Mouse (Mus musculus): Measurements from ENCODE around the gene Mpig6b. TPM values are rescaled to one million over a fixed set of nuclear protein-coding genes. Genes with fewer than 3 reads are reported as not detected.
"Not testable (repeated sequence)": the region's sequence is repeated elsewhere in the genome, so short reads cannot be mapped to it uniquely, and the experiment has no call there.

Mpig6b gene
- total RNA-seq, 2 experiments from 2014 or later, result not detected

DNA sequence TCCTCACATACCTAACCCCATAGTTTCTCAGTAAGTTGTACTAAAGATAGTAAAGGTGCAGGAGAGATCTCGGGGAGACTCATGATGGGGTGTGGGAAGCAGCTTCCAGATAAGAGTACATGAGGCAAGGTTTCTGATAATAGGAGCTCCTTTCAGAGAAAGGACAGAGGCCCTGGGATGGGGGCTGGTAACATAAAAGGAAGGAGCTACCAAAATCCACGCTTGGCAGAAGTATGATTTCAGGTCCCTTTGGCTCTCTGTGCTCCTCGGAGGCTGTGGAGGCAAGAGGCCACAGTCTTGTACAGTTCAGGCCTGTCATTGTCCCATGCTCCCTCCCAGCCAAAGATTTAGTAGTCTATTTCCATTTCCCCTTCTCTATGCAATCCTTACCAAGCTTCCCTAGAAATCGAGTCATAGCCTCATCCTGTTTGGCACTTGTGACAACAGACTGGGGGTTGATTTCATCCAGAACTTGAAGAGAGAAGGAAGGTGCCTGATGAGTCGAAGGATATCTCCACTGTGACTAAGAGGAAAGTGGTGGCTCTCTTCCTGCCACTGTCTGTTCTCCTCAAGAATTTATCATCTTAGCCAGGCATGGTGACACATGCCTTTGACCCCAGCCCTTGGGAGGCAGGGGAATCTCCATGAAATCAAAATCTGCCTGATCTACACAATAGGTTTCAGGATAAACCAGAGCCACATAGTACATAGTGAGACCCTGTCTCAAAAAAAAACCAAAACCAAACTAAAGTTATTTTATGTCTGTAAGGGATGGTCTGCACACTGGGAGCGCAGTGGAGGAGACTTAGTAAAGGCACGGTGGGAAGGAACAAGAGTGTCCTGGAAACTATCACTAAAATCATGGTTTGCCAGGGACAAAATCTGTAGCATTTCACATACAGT lies 20.8 kb downstream of the Mpig6b start:
- no peak for DNase-seq
- intact Hi-C loops (cut with DNase I), result no loop called here

GRCm38 (mm10) chr17:35043794-35044193 lies 22.2 kb downstream of the Mpig6b start:
- intact Hi-C loops (cut with DNase I), result no loop called here
- no peak for DNase-seq

DNA sequence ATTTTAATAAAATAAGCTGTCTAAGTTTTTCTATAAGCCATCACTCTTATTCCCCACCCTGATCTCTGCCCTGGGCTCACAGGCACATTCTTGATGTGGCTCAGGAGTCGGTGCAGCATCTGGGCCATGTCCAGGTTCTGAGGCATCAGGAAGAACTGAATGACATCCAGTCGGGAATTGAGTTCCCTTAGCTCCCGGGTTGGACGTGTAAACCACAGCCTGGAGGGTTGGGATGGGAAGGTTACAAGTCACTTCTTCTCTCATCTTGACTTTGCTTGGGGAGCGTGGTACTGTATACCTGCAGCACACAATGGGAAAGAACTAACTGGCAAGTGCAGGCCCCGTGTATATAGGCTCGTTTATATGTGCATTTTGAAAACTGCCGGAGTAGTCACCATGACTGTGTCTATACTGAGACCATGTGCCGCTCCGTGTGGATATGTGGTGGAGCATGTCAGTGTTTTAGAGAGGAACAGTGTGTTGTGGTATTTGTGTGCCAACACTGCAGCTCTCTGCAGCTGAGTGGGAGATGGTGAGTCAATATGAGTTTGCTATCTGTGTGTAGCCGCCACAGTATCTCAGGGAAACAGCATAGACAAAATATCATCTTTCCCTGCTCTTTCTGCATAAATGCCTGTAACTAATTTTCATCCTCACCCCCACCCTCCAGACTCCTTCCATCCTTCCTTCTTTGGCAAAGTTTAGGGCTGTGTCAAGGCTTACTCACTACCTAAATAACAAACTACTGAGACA lies 26.7 kb downstream of the Mpig6b start:
- intact Hi-C loops (cut with DNase I), result no loop called here
- no peak for DNase-seq

- no peak for DNase-seq
- intact Hi-C loops (cut with DNase I), result no loop called here
Measured at GRCm38 (mm10) chr17:35034896-35035295, 31.1 kb downstream of the Mpig6b start.

DNA sequence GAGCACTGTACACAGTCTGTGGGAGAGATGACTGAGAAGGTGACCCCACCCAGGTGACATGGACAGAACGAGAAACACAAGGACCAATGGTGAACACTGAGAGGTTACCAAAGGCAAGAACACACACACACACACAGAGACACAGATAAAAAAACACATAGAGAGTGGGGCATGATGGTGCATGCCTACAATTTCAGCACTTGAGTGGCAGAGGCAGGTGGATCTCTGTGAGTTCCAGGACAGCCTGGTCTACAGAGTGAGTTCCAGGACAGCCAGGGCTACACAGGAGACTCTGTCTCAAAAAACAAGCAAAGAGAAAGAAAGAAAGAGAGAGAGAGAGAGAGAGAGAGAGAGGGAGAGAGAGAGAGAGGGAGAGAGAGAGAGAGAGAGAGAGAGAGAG lies 32.3 kb downstream of the Mpig6b start:
- intact Hi-C loops (cut with DNase I); DNase-seq: not testable (repeated sequence)

DNA sequence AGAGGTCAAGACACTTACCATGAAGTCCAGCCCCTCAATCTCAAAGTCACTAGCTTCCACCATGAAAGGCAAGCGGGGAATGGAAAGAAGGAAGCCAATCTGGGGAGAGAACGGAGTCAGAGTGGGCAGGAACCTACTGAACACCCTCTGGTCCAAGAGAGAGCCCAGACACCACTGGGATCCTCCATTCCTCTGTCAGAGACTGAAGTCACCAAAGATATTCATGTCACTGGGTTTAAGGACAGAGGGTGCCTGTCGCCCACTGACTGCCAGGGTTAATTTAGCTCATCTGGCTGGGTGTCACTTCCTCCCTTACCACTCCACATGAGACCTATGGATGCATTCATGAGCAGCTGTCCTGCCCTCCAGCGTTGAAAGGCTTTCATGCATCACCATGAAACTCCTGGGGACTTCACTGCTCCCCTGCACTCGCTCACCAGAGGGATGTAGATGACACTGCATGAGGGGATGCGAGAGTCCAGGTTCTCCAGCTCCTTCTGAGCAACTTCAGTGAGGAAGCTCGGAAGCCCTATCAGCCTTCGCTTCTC lies 33.6 kb downstream of the Mpig6b start:
- intact Hi-C loops (cut with DNase I), result no loop called here
- DNase-seq, result no peak

- intact Hi-C loops (cut with DNase I), result no loop called here
- DNase-seq, result no peak
Measured at GRCm38 (mm10) chr17:35031880-35032279, 34.1 kb downstream of the Mpig6b start.

- intact Hi-C loops (cut with DNase I), result no loop called here
Measured at GRCm38 (mm10) chr17:35031272-35031671, 34.7 kb downstream of the Mpig6b start.

DNA sequence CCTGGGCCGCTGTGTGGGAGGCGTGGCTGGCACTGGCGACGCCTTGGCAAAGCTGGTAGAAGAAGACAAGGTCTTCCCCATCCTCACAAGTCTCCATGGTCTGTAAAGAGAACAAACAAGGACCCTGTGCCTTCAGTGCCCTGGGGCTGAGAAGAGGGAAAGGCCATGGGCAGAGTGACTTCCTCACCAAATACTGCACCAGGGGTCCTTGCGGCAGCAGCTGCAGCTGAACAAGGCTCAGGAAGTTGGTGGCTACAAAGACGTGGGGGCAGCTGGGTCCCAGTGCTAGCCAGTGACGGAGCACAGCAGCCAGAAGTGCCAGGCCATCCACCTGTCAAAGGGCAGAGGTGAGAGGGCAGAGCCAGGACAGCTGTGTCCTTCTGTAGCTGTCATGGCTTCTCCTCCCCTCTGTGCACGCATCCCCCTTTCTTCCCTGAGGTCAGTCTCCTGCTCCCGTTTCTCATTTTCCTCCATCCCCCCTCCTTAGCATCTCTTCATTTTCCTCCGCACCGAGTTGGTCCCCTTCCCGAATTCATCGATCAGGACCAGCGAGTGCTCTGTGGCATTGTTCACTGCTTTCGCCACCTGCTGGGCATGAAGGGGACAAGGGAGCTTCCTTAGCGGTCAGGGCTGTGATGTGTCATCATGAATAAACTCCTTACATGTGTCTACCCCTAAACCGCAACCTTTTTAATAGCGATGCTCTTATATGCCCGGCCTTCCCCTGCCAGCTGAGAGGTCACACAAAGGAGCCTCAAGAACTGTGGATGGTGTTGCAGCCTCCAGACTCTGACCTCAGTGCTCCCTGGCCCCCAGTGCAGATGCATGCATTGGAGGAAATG lies 36.1 kb downstream of the Mpig6b start:
- intact Hi-C loops (cut with DNase I), result no loop called here
- DNase-seq, result no peak

More at GRCm38 (mm10) chr17:35031272-35031671, 34.7 kb downstream of the Mpig6b start:
- no peak for DNase-seq

- no peak for DNase-seq
- intact Hi-C loops (cut with DNase I), result no loop called here
Measured at GRCm38 (mm10) chr17:35028315-35028714, 37.7 kb downstream of the Mpig6b start.

GRCm38 (mm10) chr17:35027277-35028068 lies 38.5 kb downstream of the Mpig6b start, which contains the start of gene Sapcd1:
TSS of gene Sapcd1 (minus strand) at chr17:35028016.
- DNase-seq, result peak; percentile 96
- intact Hi-C loops (cut with DNase I), result no loop called here

- no peak for DNase-seq
- intact Hi-C loops (cut with DNase I), result no loop called here
Measured at GRCm38 (mm10) chr17:35026206-35026605, 39.8 kb downstream of the Mpig6b start.

- intact Hi-C loops (cut with DNase I), result no loop called here
- DNase-seq, result no peak
Measured at GRCm38 (mm10) chr17:35024691-35025488, 41.1 kb downstream of the Mpig6b start.

- intact Hi-C loops (cut with DNase I), result no loop called here
- no peak for DNase-seq
Measured at GRCm38 (mm10) chr17:35024261-35024660, 41.7 kb downstream of the Mpig6b start.

- no peak for DNase-seq
- intact Hi-C loops (cut with DNase I), result no loop called here
Measured at GRCm38 (mm10) chr17:35023756-35024155, 42.2 kb downstream of the Mpig6b start.

DNA sequence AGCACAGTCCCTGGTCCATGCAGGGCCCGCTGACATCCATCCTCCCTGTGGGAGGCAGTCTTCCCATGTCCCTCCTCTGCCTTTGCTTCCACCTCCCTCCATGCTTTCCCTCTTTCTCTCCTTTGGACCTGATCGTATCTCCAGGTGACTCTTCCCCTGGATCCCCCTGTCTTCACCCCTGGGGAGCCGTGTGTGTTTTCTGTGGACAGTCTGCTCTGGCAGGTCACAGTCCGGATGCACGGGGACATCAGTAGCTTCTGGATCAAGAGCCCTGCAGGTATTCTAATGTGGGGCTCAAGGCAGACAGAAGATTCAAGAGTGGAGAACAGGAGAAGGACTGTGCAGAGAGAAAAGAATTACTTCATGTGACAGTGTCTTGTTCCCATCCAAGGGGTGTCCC lies 42.8 kb downstream of the Mpig6b start:
- intact Hi-C loops (cut with DNase I), result no loop called here
- DNase-seq, result no peak

DNA sequence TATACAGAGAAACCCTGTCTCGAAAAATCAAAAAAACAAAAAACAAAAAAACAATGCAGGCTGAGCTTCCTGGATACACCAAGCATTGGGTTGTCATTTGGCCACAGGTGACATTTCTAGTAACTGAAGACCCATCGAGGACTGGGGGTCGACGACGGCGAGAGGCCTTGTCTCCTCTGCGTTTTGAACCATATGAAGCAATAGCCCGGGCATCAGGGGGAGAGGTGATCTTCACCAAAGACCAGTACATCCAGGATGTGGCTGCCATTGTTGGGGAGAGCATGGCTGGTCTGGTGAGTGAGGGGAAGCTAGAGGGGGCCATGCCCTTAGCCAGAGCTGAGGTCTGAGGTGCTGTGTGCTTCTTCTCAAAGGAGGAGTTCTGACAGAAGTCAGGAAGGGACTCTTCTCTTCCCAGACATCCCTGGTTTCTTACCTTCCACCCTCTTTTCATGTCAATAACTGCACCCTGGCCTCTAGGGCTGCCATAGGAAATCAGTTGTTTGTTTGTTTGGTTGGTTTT lies 43.4 kb downstream of the Mpig6b start:
- DNase-seq, result no peak
- intact Hi-C loops (cut with DNase I), result no loop called here

DNA sequence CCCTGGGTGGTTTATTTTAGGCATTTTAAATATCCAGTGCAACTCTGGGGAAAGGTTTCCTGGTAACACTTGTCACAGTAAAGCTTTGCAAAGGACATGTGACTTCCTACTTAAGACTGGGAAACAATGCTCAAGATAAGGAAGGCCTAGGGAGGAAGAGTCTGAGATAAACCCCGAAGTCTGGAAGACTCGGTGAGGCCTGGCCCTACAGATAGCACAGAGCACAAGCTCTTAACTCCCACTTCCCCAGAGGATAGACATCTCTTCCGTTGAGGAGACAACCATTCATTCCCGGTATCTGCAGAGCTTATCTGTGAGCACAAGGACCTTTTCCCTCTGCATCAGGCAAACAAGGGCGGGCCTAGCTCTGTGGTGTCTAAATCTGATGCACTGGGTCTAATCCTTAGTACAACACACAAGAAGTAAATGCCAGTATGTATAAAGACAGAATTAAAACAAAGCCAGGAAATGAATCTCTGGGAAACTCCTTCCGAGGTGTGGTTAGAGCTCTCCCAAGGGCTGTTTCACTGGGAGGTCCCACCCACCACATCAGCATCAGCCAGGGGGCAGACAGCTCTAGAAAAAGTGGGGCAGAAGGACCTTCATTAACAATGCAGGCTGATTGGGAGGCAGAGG lies 44.0 kb downstream of the Mpig6b start:
- no peak for DNase-seq
- intact Hi-C loops (cut with DNase I), result loop anchor here (1.0 kb wide), 1 partner anchor 37 kb away; the partner anchor contains the start of gene Ddah2

All from left cerebral cortex, postnatal 4 days (tissue).